Mouse (Mus musculus) monocyte, adult 5-6 weeks (primary cell): ENCODE measurements around the gene Selenom. TPM values are rescaled to one million over a fixed set of nuclear protein-coding genes. Genes with fewer than 3 reads are reported as not detected.

Source experiments
- ATAC-seq: fragments of 153-309, 156-312 bp; replicated peaks from 2 replicates; pipeline ENCODE4 v1.8.0; 2017; ENCODE audit warnings: mild to moderate bottlenecking; ENCODE audit not compliant: low TSS enrichment, insufficient number of reproducible peaks, severe bottlenecking, poor library complexity, low FRiP score
- total RNA-seq: library from RNA; stranded (forward); fragments of 200-1000, 200-491, 200-594 nt; gene quantifications from 3 replicates; pipeline ENCODE4 v1.2.3, GENCODE M21; 2017

The Selenom gene
- total RNA-seq, 1 experiment from 2014 or later, result 7.5 TPM

- ATAC-seq, result no peak
These were observed 11.7 kb downstream of the Selenom start for GRCm38 (mm10) chr11:3526207-3526606.

- ATAC-seq, result no peak
These were observed 12.7 kb downstream of the Selenom start for GRCm38 (mm10) chr11:3526979-3527738.

GRCm38 (mm10) chr11:3527766-3528165 is 13.3 kb downstream of the Selenom start:
- ATAC-seq, result no peak

GRCm38 (mm10) chr11:3528208-3528607 is 13.7 kb downstream of the Selenom start:
- no peak for ATAC-seq

- no peak for ATAC-seq
These were observed 15.2 kb downstream of the Selenom start for GRCm38 (mm10) chr11:3529476-3530252.

- ATAC-seq, result no peak
These were observed 16.2 kb downstream of the Selenom start for GRCm38 (mm10) chr11:3530731-3531130.

- no peak for ATAC-seq
These were observed 17.1 kb downstream of the Selenom start for GRCm38 (mm10) chr11:3531634-3532033.

GRCm38 (mm10) chr11:3532101-3532931 is 17.8 kb downstream of the Selenom start:
- no peak for ATAC-seq

GRCm38 (mm10) chr11:3533406-3533932 is 19.0 kb downstream of the Selenom start:
- ATAC-seq, result no peak

- peak; percentile 44 for ATAC-seq
These were observed 20.5 kb downstream of the Selenom start for GRCm38 (mm10) chr11:3534956-3535355.

GRCm38 (mm10) chr11:3535406-3535986 is 21.0 kb downstream of the Selenom start:
- ATAC-seq, result peak; percentile 66

- ATAC-seq, result no peak
These were observed 21.6 kb downstream of the Selenom start for GRCm38 (mm10) chr11:3536082-3536481.

- ATAC-seq, result no peak
These were observed 22.4 kb downstream of the Selenom start for GRCm38 (mm10) chr11:3536745-3537333.

GRCm38 (mm10) chr11:3537711-3538110 is 23.2 kb downstream of the Selenom start:
- ATAC-seq, result no peak

GRCm38 (mm10) chr11:3538341-3538740 is 23.9 kb downstream of the Selenom start:
- ATAC-seq, result no peak

- ATAC-seq, result peak; percentile 45
These were observed 24.8 kb downstream of the Selenom start for GRCm38 (mm10) chr11:3539111-3539825.

- no peak for ATAC-seq
These were observed 25.3 kb downstream of the Selenom start for GRCm38 (mm10) chr11:3539826-3540196.
